Mouse (Mus musculus) urinary bladder, postnatal 10 days (tissue): ENCODE measurements around the gene Lect2.
A peak's percentile ranks its signal among the peaks of the same experiment; 100 is the strongest.

Source experiments
- DNase-seq: peaks from one replicate; pipeline ENCODE4 v3.0.0; 2022; ENCODE audit warnings: low spot score

Lect2 gene

GRCm38 (mm10) chr13:56548401-56548800 is at the start of gene Lect2:
Gene Lect2, minus strand, starts transcription at chr13:56548502.
- no peak for DNase-seq

- DNase-seq, result no peak
These were observed 49.0 kb upstream of the Lect2 start for GRCm38 (mm10) chr13:56597296-56597695.

GRCm38 (mm10) chr13:56595246-56595645 is 46.9 kb upstream of the Lect2 start:
- DNase-seq, result no peak

- no peak for DNase-seq
These were observed 45.7 kb upstream of the Lect2 start for GRCm38 (mm10) chr13:56593961-56594391.

- DNase-seq, result no peak
These were observed 44.9 kb upstream of the Lect2 start for GRCm38 (mm10) chr13:56593196-56593595.

GRCm38 (mm10) chr13:56591939-56592338 is 43.6 kb upstream of the Lect2 start:
- no peak for DNase-seq

- DNase-seq, result no peak
These were observed 42.9 kb upstream of the Lect2 start for GRCm38 (mm10) chr13:56591191-56591590.

GRCm38 (mm10) chr13:56590202-56590601 is 41.9 kb upstream of the Lect2 start:
- no peak for DNase-seq

- DNase-seq, result no peak
These were observed 40.3 kb upstream of the Lect2 start for GRCm38 (mm10) chr13:56588454-56589117.

- no peak for DNase-seq
These were observed 37.7 kb upstream of the Lect2 start for GRCm38 (mm10) chr13:56586046-56586445.

- no peak for DNase-seq
These were observed 34.4 kb upstream of the Lect2 start for GRCm38 (mm10) chr13:56582720-56583119.

- no peak for DNase-seq
These were observed 33.7 kb upstream of the Lect2 start for GRCm38 (mm10) chr13:56581961-56582434.

- DNase-seq, result no peak
These were observed 33.2 kb upstream of the Lect2 start for GRCm38 (mm10) chr13:56581512-56581911.

GRCm38 (mm10) chr13:56580450-56580849 is 32.1 kb upstream of the Lect2 start:
- no peak for DNase-seq

GRCm38 (mm10) chr13:56578097-56578496 is 29.8 kb upstream of the Lect2 start:
- DNase-seq, result no peak

GRCm38 (mm10) chr13:56575701-56576321 is 27.5 kb upstream of the Lect2 start:
- DNase-seq, result peak; percentile 30

- no peak for DNase-seq
These were observed 26.8 kb upstream of the Lect2 start for GRCm38 (mm10) chr13:56575074-56575473.

- DNase-seq, result no peak
These were observed 23.3 kb upstream of the Lect2 start for GRCm38 (mm10) chr13:56571645-56572044.

- DNase-seq, result no peak
These were observed 18.0 kb upstream of the Lect2 start for GRCm38 (mm10) chr13:56566336-56566735.

GRCm38 (mm10) chr13:56563075-56563474 is 14.8 kb upstream of the Lect2 start:
- no peak for DNase-seq

GRCm38 (mm10) chr13:56561129-56561528 is 12.8 kb upstream of the Lect2 start:
- DNase-seq, result no peak

- no peak for DNase-seq
These were observed 11.6 kb upstream of the Lect2 start for GRCm38 (mm10) chr13:56559841-56560370.

GRCm38 (mm10) chr13:56558811-56559210 is 10.5 kb upstream of the Lect2 start:
- DNase-seq, result no peak
